Mouse (Mus musculus) lung, adult 2 months (tissue): Measurements from ENCODE around the gene Rnf20.

Experiments
- CTCF ChIP-seq: fragments of 200-500 bp; IDR thresholded peaks from 2 replicates; pipeline ENCODE4 v1.5.1; 2011; ENCODE audit warnings: mild to moderate bottlenecking, low read length, control low read depth; ENCODE audit not compliant: insufficient read depth
- POLR2A ChIP-seq: fragments of 200-500 bp; IDR thresholded peaks from 2 replicates; pipeline ENCODE4 v1.6.1; 2011; ENCODE audit warnings: low read depth, mild to moderate bottlenecking, control low read depth, low read length, borderline replicate concordance; ENCODE audit errors: extremely low read depth

GRCm38 (mm10) chr4:49676071-49676470 lies 44.3 kb downstream of the Rnf20 start:
- no peak for TF ChIP-seq POLR2A
- no peak for TF ChIP-seq CTCF
